Mouse (Mus musculus) embryonic facial prominence, embryonic 14.5 days (tissue): ENCODE measurements around the gene Oca2. TPM values are rescaled to one million over a fixed set of nuclear protein-coding genes. Genes with fewer than 3 reads are reported as not detected.

Experiments
- ATAC-seq: fragments of 200-750 bp; cut with Nextera tagmentation; 2 replicates; pipeline ENCODE4 v1.8.0; 2017; ENCODE audit warnings: low read depth, moderate number of reproducible peaks, moderate TSS enrichment
- DNase-seq: peaks from one replicate; pipeline ENCODE4 v3.0.0-alpha.2; 2015; ENCODE audit warnings: low spot score
- H3K27ac ChIP-seq: fragments of 300-500 bp; sonication (generic); replicated peaks from 2 replicates; pipeline ENCODE4 v1.5.1; 2014; ENCODE audit warnings: low read depth, mild to moderate bottlenecking, low read length, moderate library complexity
- H3K27me3 ChIP-seq: fragments of 300-500 bp; sonication (generic); replicated peaks from 2 replicates; pipeline ENCODE4 v1.6.1; 2014; ENCODE audit warnings: low read length; ENCODE audit not compliant: control insufficient read depth, insufficient read depth
- H3K36me3 ChIP-seq: fragments of 300-500 bp; sonication (generic); 2 replicates; pipeline ENCODE4 v1.6.1; 2014; ENCODE audit warnings: low read length, mixed read lengths; ENCODE audit not compliant: control insufficient read depth, insufficient read depth
- H3K4me1 ChIP-seq: fragments of 300-500 bp; sonication (generic); 2 replicates; pipeline ENCODE4 v1.6.1; 2014; ENCODE audit warnings: antibody characterized with exemption, low read length; ENCODE audit not compliant: control insufficient read depth, insufficient read depth
- H3K4me2 ChIP-seq: fragments of 300-500 bp; sonication (generic); 2 replicates; pipeline ENCODE4 v1.6.1; 2014; ENCODE audit warnings: low read depth, mild to moderate bottlenecking, low read length, moderate library complexity, mixed read lengths
- H3K4me3 ChIP-seq: fragments of 300-500 bp; sonication (generic); 2 replicates; pipeline ENCODE4 v1.5.1; 2014; ENCODE audit warnings: low read depth, mild to moderate bottlenecking, low read length
- H3K9ac ChIP-seq: fragments of 300-500 bp; sonication (generic); 2 replicates; pipeline ENCODE4 v1.6.1; 2014; ENCODE audit warnings: low read depth, mild to moderate bottlenecking, low read length, moderate library complexity, mixed read lengths
- H3K9me3 ChIP-seq: fragments of 300-500 bp; sonication (generic); 2 replicates; pipeline ENCODE4 v1.6.1; 2016; ENCODE audit warnings: low read length; ENCODE audit not compliant: control insufficient read depth
- WGBS: fragments of 180-500 bp; shearing (Covaris S2); extraction: QIAGEN DNeasy Blood & Tissue Kit; methylation state at CpG from one replicate; pipeline ENCODE4 v1.1.7; 2014; 5-methylcytosine and 5-hydroxymethylcytosine counted together
- polyA plus RNA-seq: library from polyadenylated mRNA; unstranded; fragments of >200 nt; fragmentation: Nextera tagmentation; extraction: Ambion mirVana; gene quantifications from 2 replicates; pipeline ENCODE4 v1.2.1, GENCODE M21; 2014

Gene Oca2
- polyA plus RNA-seq, 1 experiment from 2014 or later, result 0.33 TPM

DNA sequence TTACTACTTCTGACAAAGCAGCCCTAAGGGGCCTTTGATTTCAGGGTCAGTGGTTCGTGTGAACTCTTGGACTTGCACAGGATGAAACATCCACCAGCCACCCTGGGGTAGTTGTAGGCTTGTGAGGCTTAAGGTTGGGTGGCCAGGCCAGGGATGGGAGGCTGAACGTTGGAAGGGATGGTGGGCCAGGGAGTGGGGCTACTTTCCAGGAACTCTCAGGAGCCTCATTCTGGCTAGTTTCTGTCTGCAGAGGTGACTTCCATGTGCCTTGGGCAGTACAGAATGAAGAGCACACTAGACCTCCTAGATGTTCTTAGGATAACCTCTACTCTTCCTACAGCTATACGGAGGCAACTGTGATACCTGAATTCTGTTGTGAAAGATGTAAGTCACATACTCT is 2.9 kb upstream of the Oca2 start:
- no peak for ATAC-seq
- no peak for DNase-seq
- H3K4me1 ChIP-seq, result no peaks in the 10 kb centered on the region
- H3K4me3 ChIP-seq, result no peak overlapping the region
- H3K4me2 ChIP-seq, result no peak overlapping the region
- peaks cover 15% of the 10 kb centered on the region for H3K36me3 ChIP-seq
- no peak overlapping the region for H3K27ac ChIP-seq
- H3K9me3 ChIP-seq, result no peaks in the 10 kb centered on the region
- WGBS, result 70% methylated on average over 3 of the region's 3 CpGs
- no peak overlapping the region for H3K9ac ChIP-seq
- no peaks in the 10 kb centered on the region for H3K27me3 ChIP-seq

DNA sequence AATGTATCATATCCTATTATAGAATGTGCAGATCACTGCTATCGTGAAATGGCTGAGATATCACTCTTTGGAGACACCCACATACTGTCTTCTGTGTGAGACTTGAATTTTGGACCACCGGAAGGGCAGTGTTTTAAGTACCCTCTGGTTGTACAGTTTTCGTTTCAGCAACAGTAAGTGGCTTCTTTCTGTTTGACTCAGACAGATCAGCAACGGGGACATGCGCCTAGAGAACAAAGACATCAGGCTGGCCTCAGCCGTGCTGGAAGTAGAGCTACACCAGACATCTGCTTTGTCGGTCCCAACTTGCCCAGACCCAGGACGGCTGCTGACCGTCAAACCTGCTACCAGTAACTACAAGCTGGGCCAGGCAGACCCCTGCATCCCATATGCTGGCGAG is 15.0 kb downstream of the Oca2 start:
- 89% methylated on average over 10 of the region's 10 CpGs for WGBS
- H3K27me3 ChIP-seq, result no peaks in the 10 kb centered on the region
- ATAC-seq (no peak), DNase-seq (no peak)
- no peaks in the 10 kb centered on the region; the same call in 1 of the 2 replicates for H3K4me1 ChIP-seq
- H3K4me3 ChIP-seq, result no peak overlapping the region
- no peaks in the 10 kb centered on the region for H3K36me3 ChIP-seq
- no peaks in the 10 kb centered on the region for H3K9me3 ChIP-seq
- no peak overlapping the region for H3K4me2 ChIP-seq
- no peak overlapping the region for H3K9ac ChIP-seq
- no peak overlapping the region for H3K27ac ChIP-seq

DNA sequence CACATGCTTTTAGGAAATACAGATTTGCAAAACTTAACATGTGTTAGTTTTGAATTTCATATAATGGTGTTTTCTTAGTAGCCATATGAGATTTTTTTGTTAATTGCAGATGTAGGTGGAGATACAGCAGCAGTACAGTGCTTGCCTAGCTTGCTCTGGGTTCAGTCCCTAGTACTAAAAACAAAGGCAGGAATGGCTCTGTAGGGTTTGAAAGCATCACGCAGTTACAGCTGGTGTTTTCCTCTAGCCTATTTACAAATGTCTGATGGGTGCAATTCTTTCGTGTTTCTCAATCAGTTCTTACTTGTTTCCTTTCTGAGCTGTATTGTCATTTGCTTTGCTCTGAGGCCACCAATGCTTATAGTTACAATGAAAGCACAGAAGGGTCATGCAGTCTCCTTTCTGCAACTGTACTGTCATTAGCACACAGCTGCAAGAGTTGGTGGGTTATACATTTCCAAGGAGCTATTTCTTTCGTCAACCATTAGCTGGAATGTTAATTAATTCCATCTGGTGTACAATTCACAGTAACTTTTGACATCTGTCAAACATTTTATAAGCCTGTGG is 18.4 kb downstream of the Oca2 start:
- no peak overlapping the region for H3K27ac ChIP-seq
- H3K9ac ChIP-seq, result no peak overlapping the region
- ATAC-seq, result no peak
- H3K4me1 ChIP-seq, result no peaks in the 10 kb centered on the region; the same call in 1 of the 2 replicates
- no peak overlapping the region for H3K4me2 ChIP-seq
- no peaks in the 10 kb centered on the region for H3K27me3 ChIP-seq
- H3K9me3 ChIP-seq, result no peaks in the 10 kb centered on the region
- 43% methylated on average over 3 of the region's 3 CpGs for WGBS
- H3K36me3 ChIP-seq, result no peaks in the 10 kb centered on the region
- DNase-seq, result no peak
- H3K4me3 ChIP-seq, result no peak overlapping the region

DNA sequence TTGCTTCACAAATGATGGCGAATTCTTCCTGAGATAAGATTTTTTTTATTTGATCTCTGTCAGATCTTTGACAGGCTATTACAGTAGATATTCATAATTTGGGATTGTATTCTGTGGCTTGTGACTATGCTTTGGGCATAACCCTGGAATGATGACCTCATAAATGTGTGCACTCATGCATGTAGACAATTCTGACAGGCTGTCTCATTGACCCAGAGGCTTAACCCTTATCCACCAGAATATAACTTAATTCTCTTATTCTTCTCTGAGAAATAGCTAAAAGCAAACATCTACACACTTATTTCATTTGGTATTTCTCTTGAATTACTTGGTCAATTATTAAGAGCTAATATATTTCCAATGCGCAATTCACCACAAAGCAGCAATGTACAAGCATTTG is 37.9 kb downstream of the Oca2 start:
- no peaks in the 10 kb centered on the region for H3K27me3 ChIP-seq
- H3K4me1 ChIP-seq, result no peaks in the 10 kb centered on the region
- DNase-seq (no peak), ATAC-seq (no peak)
- WGBS, result 90% methylated on average over 2 of the region's 2 CpGs
- no peak overlapping the region for H3K4me3 ChIP-seq
- H3K4me2 ChIP-seq, result no peak overlapping the region
- H3K9me3 ChIP-seq, result no peaks in the 10 kb centered on the region
- no peak overlapping the region for H3K27ac ChIP-seq
- H3K36me3 ChIP-seq, result no peaks in the 10 kb centered on the region
- H3K9ac ChIP-seq, result no peak overlapping the region

DNA sequence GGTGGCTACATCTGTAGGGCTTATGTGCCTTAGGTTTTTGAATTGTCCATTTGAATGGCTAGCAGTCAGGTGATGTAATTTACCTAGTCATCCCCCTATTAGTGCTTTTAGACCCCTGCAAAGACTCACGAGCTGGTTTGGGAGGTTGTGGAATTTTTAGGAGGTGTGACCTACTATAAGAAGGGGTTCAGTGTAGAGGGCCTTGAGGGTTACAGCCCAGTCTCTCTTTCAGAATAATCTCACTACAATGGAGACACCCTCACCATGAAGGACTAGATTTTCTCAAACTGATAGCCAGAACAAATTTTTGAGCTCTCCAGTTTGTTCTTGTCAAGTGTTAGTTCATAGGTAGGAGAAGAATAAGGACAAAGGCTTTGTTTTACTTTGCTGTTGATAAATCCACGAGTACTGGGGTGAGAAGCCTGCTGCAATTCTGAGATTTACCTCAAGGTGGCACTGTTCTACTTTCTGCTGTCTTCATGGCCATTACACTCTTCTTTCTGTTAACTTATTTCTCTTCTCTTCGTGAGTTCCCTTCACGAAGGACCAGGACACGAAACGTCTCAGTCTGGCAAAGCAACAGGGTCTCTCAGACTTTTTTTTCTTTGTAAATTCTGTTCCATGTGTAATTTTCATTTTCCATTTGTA is 52.0 kb downstream of the Oca2 start:
- DNase-seq, result peak; percentile 65
- Histone ChIP-seq H3K36me3 (no peaks in the 10 kb centered on the region), H3K9ac (no peak overlapping the region), H3K9me3 (no peaks in the 10 kb centered on the region), H3K4me3 (no peak overlapping the region), H3K4me2 (no peak overlapping the region), H3K27me3 (no peaks in the 10 kb centered on the region), H3K27ac (no peak overlapping the region), H3K4me1 (no peaks in the 10 kb centered on the region)
- 34% methylated on average over 6 of the region's 6 CpGs for WGBS
- ATAC-seq, result no peak

DNA sequence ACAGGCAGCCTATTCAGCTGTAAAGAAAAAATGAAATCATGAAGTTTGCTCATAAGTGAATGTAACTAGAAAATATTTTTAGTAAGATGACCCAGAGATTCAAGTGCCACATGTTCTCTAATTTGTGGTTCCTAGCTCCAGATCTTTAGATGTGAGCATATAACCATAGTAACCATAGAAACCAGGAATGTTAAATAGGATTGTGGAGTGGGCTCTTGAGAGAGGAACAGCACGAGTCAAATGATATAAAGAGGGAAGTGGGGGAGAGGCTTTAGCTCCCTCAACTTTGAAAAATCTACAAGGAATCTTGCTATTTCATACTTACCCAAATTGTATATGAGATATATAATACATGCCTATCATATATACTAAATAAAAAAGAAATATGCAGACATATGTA is 64.8 kb downstream of the Oca2 start:
- WGBS, result 14% methylated on average over 1 of the region's 1 CpGs
- no peaks in the 10 kb centered on the region for H3K27me3 ChIP-seq
- H3K9me3 ChIP-seq, result no peaks in the 10 kb centered on the region
- H3K4me3 ChIP-seq, result no peak overlapping the region
- no peak overlapping the region for H3K4me2 ChIP-seq
- H3K4me1 ChIP-seq, result no peaks in the 10 kb centered on the region
- DNase-seq (peak; percentile 17), ATAC-seq (no peak)
- no peak overlapping the region for H3K27ac ChIP-seq
- no peaks in the 10 kb centered on the region for H3K36me3 ChIP-seq
- no peak overlapping the region for H3K9ac ChIP-seq

DNA sequence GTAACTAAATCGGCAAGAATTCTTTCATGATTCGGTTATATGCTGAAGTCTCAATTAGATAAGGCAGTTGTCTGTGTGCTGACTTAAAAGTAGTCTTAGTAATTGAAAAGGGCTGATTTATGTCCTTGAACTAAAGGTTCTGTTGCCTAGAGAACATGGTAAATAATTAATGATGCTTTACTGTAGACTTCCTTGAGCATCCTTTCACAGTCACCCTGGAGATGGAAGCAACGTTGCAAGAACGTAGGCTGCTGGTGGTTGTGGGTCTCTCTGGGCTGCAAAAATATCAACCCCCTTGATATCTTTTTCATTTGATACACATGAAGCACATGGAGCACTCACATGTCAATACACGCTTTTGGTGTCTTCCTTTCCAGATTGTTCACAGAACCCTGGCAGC is 74.8 kb downstream of the Oca2 start:
- H3K9ac ChIP-seq, result no peak overlapping the region
- WGBS, result 77% methylated on average over 5 of the region's 5 CpGs
- no peak overlapping the region for H3K27ac ChIP-seq
- DNase-seq (no peak), ATAC-seq (no peak)
- no peak overlapping the region for H3K4me2 ChIP-seq
- no peak overlapping the region for H3K4me3 ChIP-seq
- H3K27me3 ChIP-seq, result no peaks in the 10 kb centered on the region
- H3K9me3 ChIP-seq, result no peaks in the 10 kb centered on the region
- H3K4me1 ChIP-seq, result no peaks in the 10 kb centered on the region
- no peaks in the 10 kb centered on the region for H3K36me3 ChIP-seq

DNA sequence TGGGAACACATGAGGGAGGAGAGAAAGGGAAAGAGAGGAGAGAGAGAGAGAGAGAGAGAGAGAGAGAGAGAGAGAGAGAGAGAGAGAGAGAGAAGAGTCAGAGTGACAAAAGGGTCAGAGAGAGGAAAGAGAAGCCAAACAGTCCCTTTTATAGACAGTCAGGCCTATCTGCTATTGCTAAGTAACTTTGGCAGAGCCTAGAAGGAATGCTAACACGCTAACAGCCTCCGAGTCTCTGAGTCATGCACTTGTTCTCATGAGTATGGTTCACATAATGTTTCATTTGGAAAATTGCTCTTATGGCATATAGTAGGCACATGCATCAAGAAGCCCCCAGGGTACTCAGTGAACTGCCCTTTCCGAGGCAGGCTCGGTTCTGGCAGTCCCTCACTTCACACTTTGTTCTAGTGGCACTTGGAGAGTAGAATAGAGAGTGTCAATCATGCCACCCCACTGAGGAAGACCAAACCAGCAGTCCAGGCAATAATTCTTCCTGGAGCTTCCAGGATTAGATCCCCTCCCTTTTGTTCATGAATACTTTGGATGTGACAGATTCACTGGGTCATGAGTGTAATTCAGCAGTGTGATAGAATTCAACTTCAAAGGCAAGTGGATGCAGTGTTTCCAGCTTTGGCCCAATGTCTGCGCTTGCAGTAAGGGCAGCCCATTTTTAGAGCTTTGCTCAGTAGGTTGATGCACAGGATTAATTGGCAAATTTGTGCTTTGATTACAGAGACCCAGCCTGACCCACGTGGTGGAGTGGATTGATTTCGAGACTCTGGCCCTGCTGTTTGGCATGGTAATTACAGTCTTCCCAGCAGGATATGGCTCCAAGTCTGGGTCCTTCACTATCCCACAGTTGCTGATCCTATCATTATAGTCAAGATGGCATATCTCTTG is 76.3 kb downstream of the Oca2 start:
- 55% methylated on average over 7 of the region's 7 CpGs for WGBS
- Histone ChIP-seq H3K9ac (no peak overlapping the region), H3K27me3 (no peaks in the 10 kb centered on the region), H3K9me3 (no peaks in the 10 kb centered on the region), H3K4me2 (no peak overlapping the region), H3K27ac (no peak overlapping the region), H3K36me3 (no peaks in the 10 kb centered on the region), H3K4me1 (no peaks in the 10 kb centered on the region), H3K4me3 (no peak overlapping the region)
- ATAC-seq, result no peak
- DNase-seq, result peak; percentile 14
